Mouse (Mus musculus): ENCODE results near the gene Wdr81. TPM values are rescaled to one million over a fixed set of nuclear protein-coding genes. Genes with fewer than 3 reads are reported as not detected.

Gene Wdr81
- polyA plus RNA-seq, 1 experiment from 2014 or later: 4.6 TPM

DNA sequence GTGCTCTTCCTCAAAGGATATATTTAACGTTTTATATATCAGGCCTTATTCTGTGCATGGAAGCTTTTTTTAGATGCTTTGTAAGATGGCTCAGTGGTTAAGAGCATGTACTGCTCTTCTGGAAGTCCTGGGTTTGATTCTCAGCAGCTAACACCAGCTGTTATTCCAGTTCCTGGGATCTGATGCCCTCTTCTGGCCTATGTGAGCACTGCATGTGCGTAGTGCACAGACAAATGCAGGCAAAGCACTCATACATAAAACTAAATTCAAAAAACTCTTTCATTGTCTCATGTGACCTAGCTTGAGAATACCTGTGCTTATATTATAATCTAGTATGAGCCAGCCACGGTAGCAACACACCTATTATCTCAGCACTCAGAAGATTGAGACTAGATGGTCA is 47.7 kb downstream of the Wdr81 start:
- Histone ChIP-seq H3K9me3 (ENCODE audit: control insufficient read depth, low read depth, low read length) (no peaks in the 10 kb centered on the region), H3K4me1 (ENCODE audit: control insufficient read depth, insufficient read depth, low read length) (no peaks in the 10 kb centered on the region), H3K4me2 (replicated peaks; ENCODE audit: low read depth, low read length) (no peak overlapping the region), H3K27me3 (ENCODE audit: control insufficient read depth, insufficient read depth, low read length) (no peaks in the 10 kb centered on the region), H3K4me3 (ENCODE audit: low read depth, low read length) (no peak overlapping the region), H3K36me3 (ENCODE audit: control insufficient read depth, insufficient read depth, low read length) (peaks cover 3% of the 10 kb centered on the region; the same call in 1 of the 2 replicates), H3K9ac (replicated peaks; ENCODE audit: low read depth, low read length) (no peak overlapping the region), H3K27ac (ENCODE audit: low read length) (no peak overlapping the region)
- WGBS: 43% methylated on average over 3 of the region's 3 CpGs
- ATAC-seq (ENCODE audit: insufficient number of reproducible peaks, insufficient read depth, low FRiP score, low read depth): no peak

GRCm38 (mm10) chr11:75406104-75406503 is 48.4 kb downstream of the Wdr81 start:
- Histone ChIP-seq H3K4me2 (replicated peaks; ENCODE audit: low read depth, low read length) (no peak overlapping the region), H3K9ac (replicated peaks; ENCODE audit: low read depth, low read length) (no peak overlapping the region), H3K36me3 (ENCODE audit: control insufficient read depth, insufficient read depth, low read length) (peaks cover 3% of the 10 kb centered on the region; the same call in 1 of the 2 replicates), H3K27me3 (ENCODE audit: control insufficient read depth, insufficient read depth, low read length) (no peaks in the 10 kb centered on the region), H3K4me3 (ENCODE audit: low read depth, low read length) (no peak overlapping the region), H3K27ac (ENCODE audit: low read length) (no peak overlapping the region), H3K9me3 (ENCODE audit: control insufficient read depth, low read depth, low read length) (no peaks in the 10 kb centered on the region), H3K4me1 (ENCODE audit: control insufficient read depth, insufficient read depth, low read length) (no peaks in the 10 kb centered on the region)
- 75% methylated on average over 4 of the region's 4 CpGs for WGBS
- ATAC-seq (ENCODE audit: insufficient number of reproducible peaks, insufficient read depth, low FRiP score, low read depth): no peak

GRCm38 (mm10) chr11:75404801-75405200 is 49.7 kb downstream of the Wdr81 start:
- ATAC-seq (ENCODE audit: insufficient number of reproducible peaks, insufficient read depth, low FRiP score, low read depth): no peak
- H3K36me3 ChIP-seq (ENCODE audit: control insufficient read depth, insufficient read depth, low read length): 0 out of 2 replicates have a peak, but pooled peaks cover 3% of the 10 kb centered on the region
- H3K4me1 ChIP-seq (ENCODE audit: control insufficient read depth, insufficient read depth, low read length): no peaks in the 10 kb centered on the region
- H3K9ac ChIP-seq (replicated peaks; ENCODE audit: low read depth, low read length): no peak overlapping the region
- WGBS: 92% methylated on average over 6 of the region's 6 CpGs
- no peak overlapping the region for H3K4me3 ChIP-seq (ENCODE audit: low read depth, low read length)
- H3K9me3 ChIP-seq (ENCODE audit: control insufficient read depth, low read depth, low read length): no peaks in the 10 kb centered on the region
- no peak overlapping the region for H3K4me2 ChIP-seq (replicated peaks; ENCODE audit: low read depth, low read length)
- H3K27ac ChIP-seq (ENCODE audit: low read length): no peak overlapping the region
- H3K27me3 ChIP-seq (ENCODE audit: control insufficient read depth, insufficient read depth, low read length): no peaks in the 10 kb centered on the region

GRCm38 (mm10) chr11:75403301-75404052 is 51.0 kb downstream of the Wdr81 start:
- Histone ChIP-seq H3K9ac (replicated peaks; ENCODE audit: low read depth, low read length) (no peak overlapping the region), H3K27ac (ENCODE audit: low read length) (peak overlapping the region; percentile 33; the same call in 1 of the 2 replicates), H3K27me3 (ENCODE audit: control insufficient read depth, insufficient read depth, low read length) (no peaks in the 10 kb centered on the region), H3K4me2 (replicated peaks; ENCODE audit: low read depth, low read length) (no peak overlapping the region), H3K4me1 (ENCODE audit: control insufficient read depth, insufficient read depth, low read length) (no peaks in the 10 kb centered on the region), H3K9me3 (ENCODE audit: control insufficient read depth, low read depth, low read length) (no peaks in the 10 kb centered on the region), H3K36me3 (ENCODE audit: control insufficient read depth, insufficient read depth, low read length) (no peaks in the 10 kb centered on the region), H3K4me3 (ENCODE audit: low read depth, low read length) (no peak overlapping the region)
- WGBS: 63% methylated on average over 6 of the region's 6 CpGs
- ATAC-seq (ENCODE audit: insufficient number of reproducible peaks, insufficient read depth, low FRiP score, low read depth): no peak

DNA sequence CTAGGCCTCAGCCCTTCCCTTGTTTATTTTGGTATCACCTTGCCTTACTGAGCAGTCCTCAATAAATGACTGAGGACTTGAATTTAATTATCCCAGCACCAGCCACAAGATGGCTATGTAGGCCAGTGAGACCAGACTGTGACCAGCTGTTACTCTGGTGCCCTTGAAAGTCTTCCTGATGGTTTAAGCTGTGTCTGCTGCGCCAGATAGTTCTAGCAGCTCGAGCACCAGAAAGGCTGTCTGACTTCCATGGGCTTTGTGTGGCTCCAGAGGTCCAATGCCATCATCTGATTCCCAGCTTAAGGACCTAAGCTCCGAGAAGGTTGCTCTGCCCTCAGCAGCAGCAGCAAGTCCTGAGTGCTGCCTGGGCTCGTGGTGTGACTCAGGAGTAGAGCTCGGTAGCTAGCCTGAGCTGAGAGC is 52.2 kb downstream of the Wdr81 start:
- Histone ChIP-seq H3K4me1 (ENCODE audit: control insufficient read depth, insufficient read depth, low read length) (no peaks in the 10 kb centered on the region), H3K9ac (replicated peaks; ENCODE audit: low read depth, low read length) (no peak overlapping the region), H3K36me3 (ENCODE audit: control insufficient read depth, insufficient read depth, low read length) (no peaks in the 10 kb centered on the region), H3K27ac (ENCODE audit: low read length) (no peak overlapping the region), H3K9me3 (ENCODE audit: control insufficient read depth, low read depth, low read length) (no peaks in the 10 kb centered on the region), H3K27me3 (ENCODE audit: control insufficient read depth, insufficient read depth, low read length) (no peaks in the 10 kb centered on the region), H3K4me3 (ENCODE audit: low read depth, low read length) (no peak overlapping the region), H3K4me2 (replicated peaks; ENCODE audit: low read depth, low read length) (no peak overlapping the region)
- peak; percentile 78; the same call in 1 of the 2 replicates for ATAC-seq (ENCODE audit: insufficient number of reproducible peaks, insufficient read depth, low FRiP score, low read depth)
- WGBS: 51% methylated on average over 5 of the region's 5 CpGs

DNA sequence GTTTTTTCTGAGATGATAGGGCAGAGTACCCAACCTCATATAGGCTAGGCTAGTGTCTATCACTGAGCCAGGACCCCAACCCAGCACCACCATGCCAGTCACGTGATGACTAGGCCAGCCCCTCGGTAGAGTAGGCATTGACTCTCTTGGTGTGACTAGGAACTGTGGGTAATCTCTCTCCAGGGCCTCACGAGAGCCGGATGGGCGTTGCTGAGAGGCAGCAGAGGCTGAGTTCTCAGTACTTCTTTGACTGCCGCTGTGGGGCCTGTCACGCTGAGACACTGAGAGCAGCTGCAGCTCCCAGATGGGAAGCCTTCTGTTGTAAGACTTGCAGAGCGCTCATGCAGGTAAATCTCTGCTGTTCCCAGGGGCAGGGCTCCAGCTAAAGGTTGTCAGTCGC is 54.4 kb downstream of the Wdr81 start:
- Histone ChIP-seq H3K27me3 (ENCODE audit: control insufficient read depth, insufficient read depth, low read length) (no peaks in the 10 kb centered on the region), H3K4me2 (replicated peaks; ENCODE audit: low read depth, low read length) (no peak overlapping the region), H3K4me3 (ENCODE audit: low read depth, low read length) (no peak overlapping the region), H3K4me1 (ENCODE audit: control insufficient read depth, insufficient read depth, low read length) (no peaks in the 10 kb centered on the region), H3K9ac (replicated peaks; ENCODE audit: low read depth, low read length) (no peak overlapping the region), H3K36me3 (ENCODE audit: control insufficient read depth, insufficient read depth, low read length) (no peaks in the 10 kb centered on the region; the same call in 1 of the 2 replicates), H3K27ac (ENCODE audit: low read length) (no peak overlapping the region), H3K9me3 (ENCODE audit: control insufficient read depth, low read depth, low read length) (no peaks in the 10 kb centered on the region)
- 76% methylated on average over 9 of the region's 9 CpGs for WGBS
- no peak for ATAC-seq (ENCODE audit: insufficient number of reproducible peaks, insufficient read depth, low FRiP score, low read depth)

DNA sequence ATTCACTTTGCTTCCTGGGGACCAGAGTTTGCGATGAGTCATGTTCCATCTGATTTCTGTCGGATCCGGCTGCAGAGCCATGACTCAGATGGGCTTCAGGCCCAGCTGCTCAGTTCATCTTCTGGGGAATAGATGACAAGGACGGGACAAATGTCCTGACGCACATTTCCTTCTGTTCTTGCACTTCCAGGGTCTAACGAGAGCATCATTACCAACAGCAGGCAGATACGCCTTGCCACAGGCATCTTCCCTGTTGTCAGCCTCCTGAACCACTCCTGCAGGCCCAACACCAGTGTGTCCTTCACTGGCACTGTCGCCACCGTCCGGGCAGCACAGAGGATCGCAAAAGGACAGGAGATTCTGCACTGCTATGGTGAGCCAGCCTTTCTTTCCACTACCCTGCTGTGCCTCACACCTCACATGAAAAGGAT is 55.1 kb downstream of the Wdr81 start:
- 89% methylated on average over 11 of the region's 11 CpGs for WGBS
- H3K9me3 ChIP-seq (ENCODE audit: control insufficient read depth, low read depth, low read length): no peaks in the 10 kb centered on the region
- no peaks in the 10 kb centered on the region for H3K4me1 ChIP-seq (ENCODE audit: control insufficient read depth, insufficient read depth, low read length)
- H3K27me3 ChIP-seq (ENCODE audit: control insufficient read depth, insufficient read depth, low read length): no peaks in the 10 kb centered on the region
- no peak overlapping the region for H3K4me3 ChIP-seq (ENCODE audit: low read depth, low read length)
- no peak overlapping the region for H3K4me2 ChIP-seq (replicated peaks; ENCODE audit: low read depth, low read length)
- no peak overlapping the region for H3K27ac ChIP-seq (ENCODE audit: low read length)
- H3K9ac ChIP-seq (replicated peaks; ENCODE audit: low read depth, low read length): no peak overlapping the region
- no peak for ATAC-seq (ENCODE audit: insufficient number of reproducible peaks, insufficient read depth, low FRiP score, low read depth)
- H3K36me3 ChIP-seq (ENCODE audit: control insufficient read depth, insufficient read depth, low read length): no peaks in the 10 kb centered on the region; the same call in 1 of the 2 replicates

- no peaks in the 10 kb centered on the region for H3K9me3 ChIP-seq (ENCODE audit: control insufficient read depth, low read depth, low read length)
- WGBS: 77% methylated on average over 7 of the region's 7 CpGs
- no peak overlapping the region for H3K27ac ChIP-seq (ENCODE audit: low read length)
- H3K4me3 ChIP-seq (ENCODE audit: low read depth, low read length): no peak overlapping the region
- no peak for ATAC-seq (ENCODE audit: insufficient number of reproducible peaks, insufficient read depth, low FRiP score, low read depth)
- no peaks in the 10 kb centered on the region for H3K4me1 ChIP-seq (ENCODE audit: control insufficient read depth, insufficient read depth, low read length)
- H3K27me3 ChIP-seq (ENCODE audit: control insufficient read depth, insufficient read depth, low read length): no peaks in the 10 kb centered on the region
- no peak overlapping the region for H3K9ac ChIP-seq (replicated peaks; ENCODE audit: low read depth, low read length)
- no peak overlapping the region for H3K4me2 ChIP-seq (replicated peaks; ENCODE audit: low read depth, low read length)
- no peaks in the 10 kb centered on the region; the same call in 1 of the 2 replicates for H3K36me3 ChIP-seq (ENCODE audit: control insufficient read depth, insufficient read depth, low read length)
Observed at GRCm38 (mm10) chr11:75397452-75397851, 57.1 kb downstream of the Wdr81 start.
